Mouse (Mus musculus) stomach, postnatal 0 days (tissue): ENCODE data around the gene Asna1. TPM values are rescaled to one million over a fixed set of nuclear protein-coding genes. Genes with fewer than 3 reads are reported as not detected.
A peak's percentile ranks its signal among the peaks of the same experiment; 100 is the strongest.

Source experiments
- ATAC-seq: fragments of 200-750 bp; cut with Nextera tagmentation; 2 replicates; pipeline ENCODE4 v1.8.0; 2017; ENCODE audit not compliant: low FRiP score, low TSS enrichment
- DNase-seq: peaks from one replicate; pipeline ENCODE4 v3.0.0-alpha.2; 2016; ENCODE audit warnings: low spot score
- H3K27ac ChIP-seq: fragments of 300-500 bp; sonication (generic); replicated peaks from 2 replicates; pipeline ENCODE4 v1.5.1; 2014; ENCODE audit warnings: mild to moderate bottlenecking, control low read depth
- H3K27me3 ChIP-seq: fragments of 300-500 bp; sonication (generic); 2 replicates; pipeline ENCODE4 v1.6.1; 2014; ENCODE audit warnings: low read length; ENCODE audit not compliant: control insufficient read depth, insufficient read depth
- H3K36me3 ChIP-seq: fragments of 300-500 bp; sonication (generic); 2 replicates; pipeline ENCODE4 v1.6.1; 2014; ENCODE audit warnings: low read length, mixed read lengths; ENCODE audit not compliant: control insufficient read depth, insufficient read depth
- H3K4me1 ChIP-seq: fragments of 300-500 bp; sonication (generic); replicated peaks from 2 replicates; pipeline ENCODE4 v1.6.1; 2014; ENCODE audit warnings: antibody characterized with exemption; ENCODE audit not compliant: control insufficient read depth, insufficient read depth
- H3K4me2 ChIP-seq: fragments of 300-500 bp; sonication (generic); replicated peaks from 2 replicates; pipeline ENCODE4 v1.6.1; 2014; ENCODE audit warnings: low read depth, mild to moderate bottlenecking, control low read depth, moderate library complexity
- H3K4me3 ChIP-seq: fragments of 300-500 bp; sonication (generic); 2 replicates; pipeline ENCODE4 v1.5.1; 2014; ENCODE audit warnings: low read depth, low read length, control low read depth
- H3K9ac ChIP-seq: fragments of 300-500 bp; sonication (generic); 2 replicates; pipeline ENCODE4 v1.6.1; 2014; ENCODE audit warnings: mild to moderate bottlenecking, low read length, control low read depth, mixed read lengths
- H3K9me3 ChIP-seq: fragments of 300-500 bp; sonication (generic); 2 replicates; pipeline ENCODE4 v1.6.1; 2016; ENCODE audit warnings: low read length; ENCODE audit not compliant: control insufficient read depth
- CTCF ChIP-seq: IDR thresholded peaks from 2 replicates; pipeline ENCODE4 v1.5.1; 2016; ENCODE audit warnings: antibody characterized with exemption, low read depth, mild to moderate bottlenecking, moderate library complexity
- EP300 ChIP-seq: optimal IDR thresholded peaks from 2 replicates; pipeline ENCODE3; 2016; ENCODE audit warnings: antibody characterized with exemption
- WGBS: fragments of 180-500 bp; shearing (Covaris S2); extraction: QIAGEN DNeasy Blood & Tissue Kit; methylation state at CpG from one replicate; pipeline ENCODE4 v1.1.7; 2014; 5-methylcytosine and 5-hydroxymethylcytosine counted together
- polyA plus RNA-seq: library from polyadenylated mRNA; unstranded; fragments of >200 nt; fragmentation: Nextera tagmentation; extraction: Ambion mirVana; gene quantifications from 2 replicates; pipeline ENCODE4 v1.2.1, GENCODE M21; 2015

Gene Asna1
- polyA plus RNA-seq, 1 experiment from 2014 or later, result 68.0 TPM

DNA sequence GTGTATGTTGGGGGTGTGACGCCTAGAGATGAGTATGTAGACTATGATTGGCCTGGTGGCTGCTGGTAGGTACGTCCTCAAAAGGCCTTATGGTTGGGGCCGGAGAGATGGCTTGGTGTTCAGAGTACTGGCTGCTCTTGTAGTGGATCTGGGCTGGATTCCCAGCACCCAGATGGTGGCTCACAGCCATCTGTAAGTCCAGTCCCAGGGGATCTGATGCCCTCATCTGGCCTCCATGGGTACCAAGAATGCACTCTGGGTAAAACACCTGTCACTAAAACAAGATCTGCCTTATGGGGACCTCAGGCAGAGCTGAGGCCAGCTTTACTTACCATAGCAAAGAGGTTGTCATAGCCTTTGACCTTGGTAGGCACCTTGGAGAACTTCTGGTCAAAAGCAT lies 1.2 kb downstream of the Asna1 start:
- peaks cover 17% of the 10 kb centered on the region for H3K36me3 ChIP-seq
- 90% methylated on average over 3 of the region's 3 CpGs for WGBS
- no peak overlapping the region for H3K27ac ChIP-seq
- H3K4me3 ChIP-seq, result no peak overlapping the region
- peak overlapping the region; percentile 91; the same call in 1 of the 2 replicates for H3K4me2 ChIP-seq
- no peak overlapping the region for H3K9ac ChIP-seq
- TF ChIP-seq CTCF, result no peak
- no peaks in the 10 kb centered on the region for H3K9me3 ChIP-seq
- ATAC-seq, result no peak
- peaks cover 3% of the 10 kb centered on the region; the same call in 1 of the 2 replicates for H3K4me1 ChIP-seq
- H3K27me3 ChIP-seq, result no peaks in the 10 kb centered on the region
- DNase-seq, result no peak

GRCm38 (mm10) chr8:85021514-85022055 lies 3.5 kb downstream of the Asna1 start:
- Histone ChIP-seq H3K4me1 (0 out of 2 replicates have a peak, but pooled peaks cover 3% of the 10 kb centered on the region), H3K27me3 (no peaks in the 10 kb centered on the region), H3K27ac (no peak overlapping the region), H3K9ac (no peak overlapping the region), H3K4me2 (no peak overlapping the region), H3K4me3 (no peak overlapping the region), H3K9me3 (no peaks in the 10 kb centered on the region), H3K36me3 (peaks cover 27% of the 10 kb centered on the region)
- no peak for DNase-seq
- no peak for ATAC-seq
- TF ChIP-seq EP300 (no peak), CTCF (peak; percentile 28)
- WGBS, result 92% methylated on average over 3 of the region's 3 CpGs

GRCm38 (mm10) chr8:85017209-85017608 lies 7.9 kb downstream of the Asna1 start:
- H3K9ac ChIP-seq, result 0 out of 2 replicates have a peak overlapping the region, but pooled peaks have one; percentile 18
- no peak for ATAC-seq

GRCm38 (mm10) chr8:85016724-85017123 lies 8.4 kb downstream of the Asna1 start:
- H3K9ac ChIP-seq, result no peak overlapping the region
- H3K27me3 ChIP-seq, result no peaks in the 10 kb centered on the region
- H3K36me3 ChIP-seq, result peaks cover 25% of the 10 kb centered on the region
- no peak overlapping the region for H3K4me2 ChIP-seq
- H3K27ac ChIP-seq, result peak overlapping the region; percentile 78
- no peak for TF ChIP-seq EP300
- no peak for TF ChIP-seq CTCF
- no peaks in the 10 kb centered on the region for H3K4me1 ChIP-seq
- WGBS, result 47% methylated on average over 10 of the region's 10 CpGs
- H3K4me3 ChIP-seq, result no peak overlapping the region
- DNase-seq, result no peak
- ATAC-seq, result no peak
- no peaks in the 10 kb centered on the region for H3K9me3 ChIP-seq

More at GRCm38 (mm10) chr8:85017209-85017608, 7.9 kb downstream of the Asna1 start:
- Histone ChIP-seq H3K27me3 (no peaks in the 10 kb centered on the region), H3K36me3 (peaks cover 27% of the 10 kb centered on the region), H3K4me1 (no peaks in the 10 kb centered on the region), H3K4me3 (no peak overlapping the region), H3K4me2 (no peak overlapping the region), H3K27ac (peak overlapping the region; percentile 78), H3K9me3 (no peaks in the 10 kb centered on the region)
- peak; percentile 40 for TF ChIP-seq CTCF
- no peak for TF ChIP-seq EP300
- DNase-seq, result no peak
- 31% methylated on average over 5 of the region's 5 CpGs for WGBS

DNA sequence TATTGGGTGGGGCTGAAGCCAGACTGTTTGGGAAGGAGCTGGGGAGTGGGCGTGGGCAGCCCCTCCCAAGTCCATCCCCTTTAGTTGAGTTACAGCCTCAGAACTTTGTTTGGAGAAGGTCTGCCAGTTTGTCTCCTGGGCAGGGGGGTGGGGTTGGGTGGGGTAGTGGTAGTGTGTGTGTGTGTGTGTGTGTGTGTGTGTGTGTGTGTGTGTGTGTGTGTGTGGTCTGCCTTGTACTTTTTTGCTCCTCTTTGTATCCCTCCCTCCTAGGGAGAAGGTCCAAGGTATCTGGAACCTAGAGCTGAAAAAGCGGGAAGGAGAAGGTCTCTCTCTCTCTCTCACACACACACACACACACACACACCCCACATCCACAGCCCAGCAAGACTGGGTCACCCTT lies 10.7 kb downstream of the Asna1 start, which contains the start of gene Best2:
Gene Best2 (minus strand): TSS at position 101 of the 400 bp plus-strand sequence.
- Histone ChIP-seq H3K9ac (peak within 1 kb of the TSS; percentile 47; the same call in 1 of the 2 replicates), H3K36me3 (peaks cover 15% of the 10 kb centered on the region)
- 40% methylated on average over 2 of the region's 2 CpGs for WGBS

DNA sequence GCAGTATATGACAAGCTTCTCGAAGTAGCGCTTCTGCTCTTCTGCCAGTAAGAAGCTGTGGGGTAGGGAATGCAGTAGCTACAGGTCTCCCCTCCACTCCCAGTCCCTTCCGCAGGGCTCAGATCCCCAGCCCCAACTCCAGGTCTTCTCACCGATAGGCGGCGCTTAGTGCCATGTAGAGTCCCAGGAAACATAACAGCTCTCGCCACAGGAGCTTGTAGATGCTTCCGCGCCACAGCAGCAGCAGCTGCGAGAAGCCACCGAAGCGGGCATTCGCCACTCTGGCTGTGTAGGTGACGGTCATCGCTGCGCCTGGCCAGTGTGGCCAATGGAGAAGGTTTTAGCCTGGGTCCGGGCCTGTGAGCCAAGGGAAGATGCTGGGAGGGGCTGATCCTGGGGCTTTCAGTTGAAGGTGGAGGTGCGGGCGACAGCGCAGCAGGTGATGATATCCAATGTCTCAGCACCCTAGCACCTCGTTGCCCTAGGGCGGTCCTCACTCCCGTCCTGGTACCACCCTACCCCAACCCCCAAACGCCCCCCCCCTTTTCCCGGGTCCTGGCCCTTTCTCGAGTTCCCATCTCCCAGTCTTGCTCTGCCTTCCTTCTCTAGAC lies 11.7 kb downstream of the Asna1 start:
- Histone ChIP-seq H3K4me3 (peak overlapping the region; percentile 31), H3K9ac (peak overlapping the region; percentile 47; the same call in 1 of the 2 replicates)
- peak; percentile 85 for DNase-seq

More for the DNA sequence above, 10.7 kb downstream of the Asna1 start, which contains the start of gene Best2:
- Histone ChIP-seq H3K27me3 (0 out of 2 replicates have a peak, but pooled peaks cover 4% of the 10 kb centered on the region), H3K4me2 (peak within 1 kb of the TSS; percentile 62), H3K27ac (no peak within 1 kb of the TSS), H3K4me3 (peak within 1 kb of the TSS; percentile 31), H3K9me3 (no peaks in the 10 kb centered on the region), H3K4me1 (no peaks in the 10 kb centered on the region)
- TF ChIP-seq CTCF (no peak), EP300 (no peak)
- no peak for ATAC-seq
- DNase-seq, result no peak

More for the DNA sequence above, 11.7 kb downstream of the Asna1 start:
- Histone ChIP-seq H3K27me3 (0 out of 2 replicates have a peak, but pooled peaks cover 4% of the 10 kb centered on the region), H3K27ac (no peak overlapping the region), H3K9me3 (no peaks in the 10 kb centered on the region), H3K4me2 (peak overlapping the region; percentile 62), H3K36me3 (peaks cover 4% of the 10 kb centered on the region; the same call in 1 of the 2 replicates), H3K4me1 (no peaks in the 10 kb centered on the region)
- no peak for TF ChIP-seq EP300
- TF ChIP-seq CTCF, result peak; percentile 82
- ATAC-seq, result peak; percentile 49; the same call in 1 of the 2 replicates
- 4% methylated on average over 26 of the region's 26 CpGs for WGBS
